Mouse (Mus musculus) spleen, adult 2 months (tissue): ENCODE results near the gene Farsa. TPM values are rescaled to one million over a fixed set of nuclear protein-coding genes. Genes with fewer than 3 reads are reported as not detected.

ENCODE experiments used
- DNase-seq, 2 experiments: peaks; one replicate each; pipeline versions ENCODE4 v3.0.0 to v3.0.0-alpha.2; 2012 to 2021; ENCODE audit warnings: low spot score in 2 of 2, low read depth in 1 of 2
- H3K27ac ChIP-seq: fragments of 200-500 bp; 2 replicates; pipeline ENCODE4 v1.5.1; 2012; ENCODE audit warnings: low read length, inconsistent platforms; ENCODE audit not compliant: insufficient read depth
- H3K27me3 ChIP-seq: fragments of 200-500 bp; 2 replicates; pipeline ENCODE4 v1.6.1; 2012; ENCODE audit warnings: mild to moderate bottlenecking, moderate library complexity, low read length, inconsistent platforms; ENCODE audit not compliant: control insufficient read depth, insufficient read depth
- H3K36me3 ChIP-seq: fragments of 200-500 bp; 2 replicates; pipeline ENCODE4 v1.6.1; 2012; ENCODE audit warnings: mild to moderate bottlenecking, low read length, inconsistent platforms; ENCODE audit not compliant: control insufficient read depth, insufficient read depth
- H3K4me1 ChIP-seq: fragments of 200-500 bp; 2 replicates; pipeline ENCODE4 v1.6.1; 2011; ENCODE audit warnings: inconsistent platforms; ENCODE audit not compliant: control insufficient read depth, insufficient read depth, insufficient read length
- H3K4me3 ChIP-seq: fragments of 200-500 bp; 2 replicates; pipeline ENCODE4 v1.5.1; 2011; ENCODE audit warnings: mild to moderate bottlenecking, inconsistent platforms; ENCODE audit not compliant: insufficient read depth, insufficient read length; ENCODE audit errors: extremely low read depth
- CTCF ChIP-seq: fragments of 200-500 bp; IDR thresholded peaks from 2 replicates; pipeline ENCODE4 v1.5.1; 2011; ENCODE audit warnings: mild to moderate bottlenecking, inconsistent platforms; ENCODE audit not compliant: insufficient read depth, insufficient read length, insufficient replicate concordance; ENCODE audit errors: extremely low read depth
- POLR2A ChIP-seq: fragments of 200-500 bp; IDR thresholded peaks from 2 replicates; pipeline ENCODE4 v1.6.1; 2011; ENCODE audit warnings: low read depth, low read length, inconsistent platforms
- WGBS: fragments of 180-500 bp; shearing (Covaris S2); methylation state at CpG from one replicate; pipeline ENCODE4 v1.1.7; 2018; 5-methylcytosine and 5-hydroxymethylcytosine counted together
- polyA plus RNA-seq: library from polyadenylated mRNA; depleted of rRNA; stranded (reverse); fragments of >200 nt; gene quantifications from 2 replicates; pipeline ENCODE4 v1.2.3, GENCODE M21; 2012

Farsa gene
- polyA plus RNA-seq, 1 experiment, result 50.3 TPM

DNA sequence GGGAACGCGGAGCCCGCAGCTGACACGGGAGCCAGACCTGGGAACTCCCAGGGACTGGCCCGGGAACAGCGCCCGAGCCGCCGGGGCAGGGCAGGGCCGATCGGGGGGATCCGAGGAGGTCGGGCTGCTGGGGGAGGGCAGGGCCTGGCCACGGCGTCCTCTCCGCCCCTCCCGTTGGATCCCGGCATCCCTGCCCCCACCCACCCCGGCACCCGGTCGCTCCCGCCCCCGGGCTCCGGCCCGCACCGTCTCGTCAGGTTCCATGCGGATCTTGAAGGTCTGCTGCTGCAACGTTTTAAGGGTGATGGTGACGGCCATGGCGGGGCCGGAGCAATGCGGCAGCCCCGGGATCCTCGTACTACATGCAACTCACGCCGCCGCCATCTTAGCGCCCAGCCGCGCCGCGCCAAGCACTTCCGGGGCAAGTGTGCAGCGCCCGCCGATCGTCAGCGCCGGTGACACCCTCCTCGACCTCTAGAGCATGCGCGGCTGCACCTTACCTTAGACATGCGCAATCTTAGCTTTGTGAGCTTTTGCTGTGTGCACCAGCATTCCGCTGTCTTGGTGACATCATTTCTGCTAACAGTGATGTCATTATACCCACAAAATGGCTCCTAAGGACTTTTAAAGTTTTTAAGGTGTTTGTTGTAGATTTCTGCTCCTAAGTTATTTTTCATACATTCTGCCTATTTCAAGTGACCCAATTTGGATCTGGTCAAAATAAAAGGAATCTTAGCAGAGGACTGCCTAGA, 16.4 kb upstream of the Farsa start, which contains the start of gene Rad23a:
Rad23a (minus strand) TSS at position 418 of the 752 bp plus-strand sequence.
- H3K27me3 ChIP-seq, result no peaks in the 10 kb centered on the region
- H3K27ac ChIP-seq, result peak within 1 kb of the TSS; percentile 63; the same call in 1 of the 2 replicates
- peak; percentile 88 to 94 for DNase-seq
- TF ChIP-seq CTCF, result no peak
- TF ChIP-seq POLR2A, result peak; percentile 75
- no peaks in the 10 kb centered on the region for H3K4me1 ChIP-seq
- peak within 1 kb of the TSS; percentile 80 for H3K4me3 ChIP-seq
- under 1% methylated on average over 54 of the region's 55 CpGs for WGBS
- H3K36me3 ChIP-seq, result peaks cover 54% of the 10 kb centered on the region

DNA sequence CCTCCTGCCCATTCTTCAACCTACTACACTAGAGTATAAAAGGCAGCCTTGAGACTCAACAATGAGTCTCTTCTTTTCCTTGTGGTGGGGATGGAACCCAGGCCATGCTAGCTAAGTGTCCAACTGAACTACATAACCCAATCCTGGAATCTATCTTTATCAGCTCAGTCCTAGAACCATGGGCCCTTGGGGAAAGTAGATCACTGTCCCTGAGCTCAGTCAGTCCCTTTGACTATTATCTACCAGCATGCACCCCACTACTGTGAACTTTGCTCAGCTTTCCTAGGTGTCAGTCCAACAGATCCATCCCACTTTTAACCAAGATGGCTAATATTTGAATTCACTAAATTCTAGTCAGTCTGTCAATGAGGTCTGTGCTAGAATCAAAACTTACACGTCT, 15.3 kb upstream of the Farsa start:
- Histone ChIP-seq H3K36me3 (peaks cover 47% of the 10 kb centered on the region), H3K27ac (no peak overlapping the region)
- WGBS, result 83% methylated on average over 1 of the region's 1 CpGs

DNA sequence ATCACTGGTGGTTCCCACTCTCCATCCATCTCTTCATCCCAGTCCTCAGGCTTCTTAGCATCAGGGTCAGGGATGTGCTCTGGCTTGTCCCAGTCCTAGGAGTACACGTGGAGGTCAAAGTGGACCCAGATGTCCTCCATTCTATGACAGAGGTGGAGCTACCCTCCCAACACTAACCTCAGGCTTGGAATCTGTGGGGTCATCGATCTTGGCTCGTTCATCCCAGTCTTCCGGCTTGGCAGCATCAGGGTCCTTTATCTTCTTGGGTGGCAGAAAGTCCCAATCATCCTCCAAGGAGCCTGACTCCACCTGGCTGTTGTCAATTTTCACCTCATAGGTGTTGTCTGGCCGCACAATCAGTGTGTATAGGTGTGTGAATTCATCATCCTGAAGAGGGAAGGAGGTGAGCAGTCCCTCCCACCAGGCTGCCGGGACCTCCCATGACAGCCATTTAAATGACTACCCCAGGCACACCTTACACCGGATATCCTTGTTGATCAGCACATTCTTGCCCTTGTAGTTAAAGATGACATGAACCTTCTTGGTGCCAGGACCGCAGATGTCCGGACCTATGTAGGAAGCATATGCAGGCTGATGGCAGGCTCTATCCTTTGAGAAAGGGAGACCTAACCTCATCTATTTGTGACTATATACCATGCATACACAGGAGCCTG, 12.3 kb upstream of the Farsa start:
- Histone ChIP-seq H3K4me1 (peaks cover 10% of the 10 kb centered on the region; the same call in 1 of the 2 replicates), H3K27ac (no peak overlapping the region), H3K4me3 (no peak overlapping the region)

More for the DNA sequence above, 15.3 kb upstream of the Farsa start:
- Histone ChIP-seq H3K27me3 (no peaks in the 10 kb centered on the region), H3K4me3 (no peak overlapping the region), H3K4me1 (peaks cover 4% of the 10 kb centered on the region; the same call in 1 of the 2 replicates)
- DNase-seq, result no peak
- no peak for TF ChIP-seq POLR2A
- TF ChIP-seq CTCF, result no peak

DNA sequence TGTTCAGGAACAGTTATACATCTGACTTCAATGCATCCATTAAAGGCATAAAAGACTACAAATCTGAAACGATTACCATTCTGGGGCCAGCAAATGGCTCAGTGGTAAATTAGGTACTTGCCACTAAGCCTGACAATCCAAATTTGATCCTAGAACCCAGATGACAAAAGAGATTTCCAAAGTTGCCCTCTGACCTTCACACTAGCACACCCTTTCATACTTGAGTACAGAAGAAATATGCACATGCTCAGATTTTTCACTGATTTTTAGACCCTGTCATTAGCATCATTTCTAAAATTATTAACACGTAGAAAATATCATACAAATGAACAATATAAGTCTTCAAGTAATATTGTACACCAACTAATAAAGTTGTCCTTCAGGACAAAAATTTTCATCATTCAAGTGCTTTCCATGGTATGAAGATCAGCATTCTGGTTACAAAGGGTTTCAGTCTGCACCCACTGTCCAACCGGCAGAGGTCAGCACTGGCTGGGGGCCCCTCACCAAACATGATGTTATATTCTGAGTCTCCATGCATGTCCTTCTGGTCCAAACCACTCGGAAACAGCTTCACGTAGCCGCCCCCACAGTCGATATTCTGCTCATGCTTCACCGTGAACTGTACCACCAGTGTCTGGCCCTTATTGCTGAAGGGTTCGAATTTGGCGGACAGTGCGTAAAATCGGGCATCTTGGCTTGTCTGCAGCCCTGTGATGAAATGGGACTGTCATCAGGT, 11.3 kb upstream of the Farsa start:
- Histone ChIP-seq H3K4me3 (peak overlapping the region; percentile 73), H3K36me3 (peaks cover 26% of the 10 kb centered on the region), H3K27me3 (no peaks in the 10 kb centered on the region), H3K4me1 (peaks cover 10% of the 10 kb centered on the region; the same call in 1 of the 2 replicates), H3K27ac (peak overlapping the region; percentile 89)
- peak in 1 of 2 experiments; percentile 38 for DNase-seq
- TF ChIP-seq POLR2A (no peak), CTCF (0 out of 2 replicates have a peak, but pooled peaks have one; percentile 8)
- 9% methylated on average over 12 of the region's 12 CpGs for WGBS

More for the DNA sequence above, 12.3 kb upstream of the Farsa start:
- 84% methylated on average over 9 of the region's 9 CpGs for WGBS
- TF ChIP-seq CTCF (no peak), POLR2A (no peak)
- no peak for DNase-seq
- Histone ChIP-seq H3K27me3 (no peaks in the 10 kb centered on the region), H3K36me3 (peaks cover 26% of the 10 kb centered on the region)

DNA sequence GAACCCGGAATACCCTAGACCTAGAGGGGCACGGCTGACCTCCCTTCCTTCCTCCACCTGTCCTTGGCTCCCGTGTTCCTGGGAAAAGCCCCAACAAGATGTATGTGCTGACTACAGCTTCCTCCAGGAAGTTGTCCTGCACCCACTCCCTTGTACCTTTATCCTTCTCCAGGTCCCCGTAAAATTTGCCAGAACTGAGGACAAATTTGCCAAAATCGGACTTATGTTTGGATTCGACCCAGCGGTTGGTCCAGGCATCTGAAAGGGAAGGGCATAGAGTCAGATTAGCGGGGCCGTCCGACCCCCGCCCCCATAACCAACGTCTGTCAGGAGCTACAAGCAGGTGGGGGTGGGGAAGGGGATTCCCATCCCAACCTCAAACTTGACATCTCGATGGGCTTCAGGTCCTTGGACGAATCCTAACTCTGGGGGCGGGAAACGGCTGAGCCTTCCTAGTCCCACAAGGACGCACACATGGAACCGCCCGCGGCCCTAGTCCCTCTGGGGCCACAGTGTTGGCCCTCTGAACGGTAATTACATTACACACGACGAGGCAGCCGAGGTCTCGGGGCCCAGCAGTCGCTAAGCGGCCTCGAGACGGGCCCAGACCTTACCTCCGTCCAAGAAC, 10.6 kb upstream of the Farsa start:
- H3K4me1 ChIP-seq, result peaks cover 10% of the 10 kb centered on the region; the same call in 1 of the 2 replicates
- peaks cover 26% of the 10 kb centered on the region for H3K36me3 ChIP-seq
- H3K27me3 ChIP-seq, result no peaks in the 10 kb centered on the region
- H3K4me3 ChIP-seq, result peak overlapping the region; percentile 73
- DNase-seq, result no peak
- WGBS, result under 1% methylated on average over 30 of the region's 30 CpGs
- peak overlapping the region; percentile 89 for H3K27ac ChIP-seq
- TF ChIP-seq CTCF, result no peak
- TF ChIP-seq POLR2A, result no peak

DNA sequence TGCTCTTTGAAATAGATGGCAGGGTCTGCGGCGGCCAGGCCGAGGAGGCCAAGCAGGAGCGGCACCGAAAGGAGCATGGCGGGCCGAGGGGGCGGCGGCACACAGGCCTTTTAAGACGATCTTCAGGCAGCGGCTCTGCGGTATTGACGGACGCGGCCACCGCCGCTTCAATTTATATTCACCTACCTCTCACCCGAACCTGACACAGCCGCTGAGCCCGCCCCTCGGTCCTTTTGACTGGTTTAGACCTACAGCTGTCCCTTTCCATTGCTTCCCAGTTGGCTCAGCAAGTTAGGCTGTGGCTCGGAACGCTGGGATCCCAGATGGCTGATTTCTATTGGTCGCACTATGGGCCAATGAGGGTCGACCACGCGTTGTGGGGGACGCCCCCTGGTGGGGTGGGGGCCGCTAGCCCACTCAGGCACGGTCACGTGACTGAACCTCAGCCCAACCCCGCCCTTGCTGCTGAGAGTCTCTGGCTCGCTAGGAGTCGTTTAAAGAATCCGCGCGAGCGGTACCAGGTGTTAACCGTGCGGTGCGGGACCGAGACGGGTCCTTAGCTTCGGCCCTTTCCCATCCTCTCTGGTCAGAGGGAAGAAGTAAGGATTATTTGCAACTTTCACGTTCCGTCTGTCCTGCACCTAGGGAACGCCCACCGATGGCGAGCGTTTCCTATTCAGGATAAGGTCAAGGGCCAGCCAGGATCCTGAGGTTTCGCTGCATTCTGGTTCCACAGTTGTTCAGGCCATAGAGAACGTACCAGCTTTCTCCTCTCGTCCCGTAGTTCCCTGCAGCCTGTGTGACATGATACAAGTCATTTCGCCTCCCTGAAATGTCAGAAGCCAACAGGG, 9.8 kb upstream of the Farsa start, which contains the start of gene Calr:
Calr (minus strand) TSS at position 213 of the 851 bp plus-strand sequence.
- under 1% methylated on average over 55 of the region's 55 CpGs for WGBS
- Histone ChIP-seq H3K27ac (peak within 1 kb of the TSS; percentile 94), H3K36me3 (peaks cover 22% of the 10 kb centered on the region), H3K4me3 (peak within 1 kb of the TSS; percentile 73), H3K4me1 (peaks cover 10% of the 10 kb centered on the region; the same call in 1 of the 2 replicates), H3K27me3 (no peaks in the 10 kb centered on the region)
- TF ChIP-seq POLR2A (peak; percentile 99), CTCF (no peak)
- peak; percentile 99 to 100 for DNase-seq
